Mouse (Mus musculus) embryonic facial prominence, embryonic 15.5 days (tissue): ENCODE measurements around the gene Iqgap2. TPM values are rescaled to one million over a fixed set of nuclear protein-coding genes. Genes with fewer than 3 reads are reported as not detected.

Source experiments
- ATAC-seq: fragments of 200-750 bp; cut with Nextera tagmentation; 2 replicates; pipeline ENCODE4 v1.8.0; 2017; ENCODE audit warnings: low read depth, moderate TSS enrichment; ENCODE audit not compliant: insufficient number of reproducible peaks, low FRiP score, low TSS enrichment
- H3K27ac ChIP-seq: fragments of 300-500 bp; sonication (generic); replicated peaks from 2 replicates; pipeline ENCODE4 v1.5.1; 2015; ENCODE audit warnings: mild to moderate bottlenecking, inconsistent platforms
- H3K27me3 ChIP-seq: fragments of 300-500 bp; sonication (generic); 2 replicates; pipeline ENCODE4 v1.6.1; 2015; ENCODE audit warnings: inconsistent platforms
- H3K36me3 ChIP-seq: fragments of 300-500 bp; sonication (generic); 2 replicates; pipeline ENCODE4 v1.6.1; 2015; ENCODE audit warnings: mild to moderate bottlenecking, inconsistent platforms
- H3K4me1 ChIP-seq: fragments of 300-500 bp; sonication (generic); 2 replicates; pipeline ENCODE4 v1.6.1; 2015; ENCODE audit warnings: inconsistent platforms
- H3K4me2 ChIP-seq: fragments of 300-500 bp; sonication (generic); replicated peaks from 2 replicates; pipeline ENCODE4 v1.6.1; 2015; ENCODE audit warnings: mild to moderate bottlenecking, inconsistent platforms
- H3K4me3 ChIP-seq: fragments of 300-500 bp; sonication (generic); replicated peaks from 2 replicates; pipeline ENCODE4 v1.5.1; 2015; ENCODE audit warnings: mild to moderate bottlenecking, inconsistent platforms
- H3K9ac ChIP-seq: fragments of 300-500 bp; sonication (generic); 2 replicates; pipeline ENCODE4 v1.6.1; 2015; ENCODE audit warnings: inconsistent platforms
- H3K9me3 ChIP-seq: fragments of 300-500 bp; sonication (generic); replicated peaks from 2 replicates; pipeline ENCODE4 v1.6.1; 2016; ENCODE audit warnings: inconsistent platforms
- WGBS: fragments of 180-500 bp; shearing (Covaris S2); methylation state at CpG from one replicate; pipeline ENCODE4 v1.1.7; 2015; 5-methylcytosine and 5-hydroxymethylcytosine counted together
- polyA plus RNA-seq: library from polyadenylated mRNA; unstranded; fragments of >200 nt; fragmentation: Nextera tagmentation; extraction: Ambion mirVana; gene quantifications from 2 replicates; pipeline ENCODE4 v1.2.1, GENCODE M21; 2015

Iqgap2 gene
- polyA plus RNA-seq, 1 experiment from 2014 or later = 20.4 TPM

GRCm38 (mm10) chr13:95596689-95597088 lies 295.0 kb downstream of the Iqgap2 start:
- Histone ChIP-seq H3K4me3 (no peak overlapping the region), H3K9me3 (no peaks in the 10 kb centered on the region), H3K27ac (no peak overlapping the region), H3K4me1 (no peaks in the 10 kb centered on the region), H3K4me2 (no peak overlapping the region), H3K9ac (no peak overlapping the region), H3K27me3 (no peaks in the 10 kb centered on the region), H3K36me3 (peaks cover 12% of the 10 kb centered on the region; the same call in 1 of the 2 replicates)
- WGBS = 84% methylated on average over 7 of the region's 7 CpGs
- no peak for ATAC-seq

GRCm38 (mm10) chr13:95595921-95596320 lies 295.8 kb downstream of the Iqgap2 start:
- Histone ChIP-seq H3K4me1 (no peaks in the 10 kb centered on the region), H3K27ac (no peak overlapping the region), H3K36me3 (peaks cover 4% of the 10 kb centered on the region; the same call in 1 of the 2 replicates), H3K9me3 (no peaks in the 10 kb centered on the region), H3K4me2 (no peak overlapping the region), H3K27me3 (no peaks in the 10 kb centered on the region), H3K9ac (no peak overlapping the region), H3K4me3 (no peak overlapping the region)
- 34% methylated on average over 5 of the region's 5 CpGs for WGBS
- no peak for ATAC-seq

DNA sequence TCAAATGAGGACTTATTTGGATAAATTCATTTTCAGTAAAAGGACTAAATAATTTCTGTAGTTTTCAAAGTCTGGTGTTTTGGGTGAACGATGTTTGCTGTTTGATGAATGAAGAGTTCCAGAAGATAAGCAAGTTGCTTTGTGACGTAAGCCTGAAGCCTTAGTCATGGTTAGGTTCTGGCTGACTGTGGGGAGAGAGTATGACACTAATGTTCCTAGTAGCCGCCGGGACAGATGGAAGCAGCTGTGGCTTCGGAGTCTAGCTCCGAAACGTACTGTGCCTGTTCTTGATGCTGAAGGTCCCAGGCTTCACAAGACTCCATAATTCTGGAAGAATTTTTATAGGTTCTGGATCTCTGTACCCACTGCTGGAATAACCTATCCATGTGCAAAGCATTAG lies 296.3 kb downstream of the Iqgap2 start:
- Histone ChIP-seq H3K4me3 (no peak overlapping the region), H3K4me1 (no peaks in the 10 kb centered on the region), H3K9me3 (no peaks in the 10 kb centered on the region), H3K9ac (no peak overlapping the region), H3K27me3 (no peaks in the 10 kb centered on the region), H3K4me2 (no peak overlapping the region), H3K27ac (no peak overlapping the region), H3K36me3 (no peaks in the 10 kb centered on the region)
- ATAC-seq = no peak
- WGBS = 58% methylated on average over 7 of the region's 7 CpGs

DNA sequence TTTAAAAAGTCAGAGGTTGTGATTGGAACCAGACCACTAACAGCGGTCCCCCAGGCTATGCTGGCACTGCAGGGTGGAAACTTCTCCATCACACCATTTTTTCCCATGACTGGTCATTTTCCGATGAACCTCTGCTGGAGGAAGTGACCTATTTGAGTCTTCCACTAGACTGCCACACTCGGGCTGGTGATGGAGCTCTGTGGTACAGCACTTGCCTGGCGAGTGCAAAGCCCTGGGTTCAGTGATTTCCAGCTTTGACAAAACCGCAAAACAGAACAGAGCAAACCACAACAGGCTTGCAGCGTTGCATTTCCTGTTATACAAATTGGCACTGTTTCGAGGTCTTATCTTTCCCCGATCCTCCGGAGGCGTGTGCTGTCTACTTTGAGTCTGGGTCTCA lies 298.9 kb downstream of the Iqgap2 start:
- WGBS = 35% methylated on average over 10 of the region's 10 CpGs
- Histone ChIP-seq H3K27ac (no peak overlapping the region), H3K4me1 (no peaks in the 10 kb centered on the region), H3K36me3 (no peaks in the 10 kb centered on the region), H3K4me3 (no peak overlapping the region), H3K9ac (no peak overlapping the region), H3K27me3 (no peaks in the 10 kb centered on the region), H3K4me2 (no peak overlapping the region), H3K9me3 (no peaks in the 10 kb centered on the region)
- peak; percentile 32; the same call in 1 of the 2 replicates for ATAC-seq

DNA sequence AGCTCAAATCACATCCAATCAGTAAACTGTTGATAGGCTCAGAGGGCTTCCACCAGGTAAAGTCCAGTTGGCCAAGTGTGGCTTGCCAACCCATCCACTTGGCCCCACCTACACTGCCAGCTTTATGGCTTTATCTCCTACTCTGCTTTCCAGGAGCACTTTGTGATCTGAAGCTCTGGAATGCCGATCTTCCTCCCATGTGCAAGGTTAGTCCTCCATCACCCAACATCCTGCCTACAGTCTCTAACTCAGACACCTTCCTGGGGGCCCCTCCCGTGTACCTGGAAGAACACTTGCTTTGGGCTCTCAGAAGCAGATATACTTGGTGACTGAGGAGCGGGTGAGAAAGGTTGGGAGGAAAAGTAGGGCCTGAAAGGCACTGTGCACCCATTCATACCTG lies 300.1 kb downstream of the Iqgap2 start:
- Histone ChIP-seq H3K4me1 (no peaks in the 10 kb centered on the region), H3K27ac (no peak overlapping the region), H3K9me3 (no peaks in the 10 kb centered on the region), H3K9ac (no peak overlapping the region), H3K4me3 (no peak overlapping the region), H3K27me3 (no peaks in the 10 kb centered on the region), H3K4me2 (no peak overlapping the region), H3K36me3 (no peaks in the 10 kb centered on the region)
- ATAC-seq = no peak
- WGBS = 88% methylated on average over 3 of the region's 3 CpGs

- Histone ChIP-seq H3K9ac (no peak overlapping the region), H3K4me2 (no peak overlapping the region), H3K4me1 (no peaks in the 10 kb centered on the region), H3K27me3 (no peaks in the 10 kb centered on the region), H3K36me3 (no peaks in the 10 kb centered on the region), H3K4me3 (no peak overlapping the region), H3K9me3 (no peaks in the 10 kb centered on the region), H3K27ac (no peak overlapping the region)
- 82% methylated on average over 4 of the region's 4 CpGs for WGBS
- ATAC-seq = no peak
Measured at GRCm38 (mm10) chr13:95587628-95588027, 304.1 kb downstream of the Iqgap2 start.

DNA sequence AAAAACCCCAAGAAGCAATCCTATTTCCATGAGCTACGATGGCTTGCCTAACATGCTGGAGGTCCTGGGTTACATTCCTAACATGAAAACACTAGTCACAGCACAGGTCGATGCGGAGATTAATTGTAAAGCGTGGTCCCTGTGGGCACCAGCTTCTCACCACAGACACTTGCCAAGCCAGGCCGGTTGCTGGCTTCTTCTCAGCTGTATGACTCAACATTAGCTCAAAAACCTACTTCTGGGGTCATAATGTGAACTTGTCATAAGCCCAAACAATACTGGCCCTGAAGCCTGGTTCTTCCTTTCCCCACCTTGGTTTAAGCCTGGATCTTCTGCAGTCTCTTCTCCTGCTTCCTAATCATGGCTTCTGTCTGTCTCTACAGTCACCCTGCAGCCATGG lies 306.8 kb downstream of the Iqgap2 start:
- Histone ChIP-seq H3K27me3 (no peaks in the 10 kb centered on the region), H3K4me2 (no peak overlapping the region), H3K9me3 (no peaks in the 10 kb centered on the region), H3K4me1 (no peaks in the 10 kb centered on the region), H3K4me3 (no peak overlapping the region), H3K9ac (no peak overlapping the region), H3K27ac (no peak overlapping the region), H3K36me3 (no peaks in the 10 kb centered on the region)
- no peak for ATAC-seq
- 69% methylated on average over 5 of the region's 5 CpGs for WGBS

GRCm38 (mm10) chr13:95583237-95584189 lies 308.2 kb downstream of the Iqgap2 start:
- Histone ChIP-seq H3K36me3 (no peaks in the 10 kb centered on the region), H3K9me3 (no peaks in the 10 kb centered on the region), H3K9ac (no peak overlapping the region), H3K4me2 (no peak overlapping the region), H3K4me1 (no peaks in the 10 kb centered on the region), H3K27me3 (no peaks in the 10 kb centered on the region), H3K27ac (no peak overlapping the region), H3K4me3 (no peak overlapping the region)
- WGBS = 69% methylated on average over 19 of the region's 19 CpGs
- ATAC-seq = no peak

- Histone ChIP-seq H3K4me3 (no peak overlapping the region), H3K27ac (no peak overlapping the region), H3K4me1 (no peaks in the 10 kb centered on the region), H3K4me2 (no peak overlapping the region), H3K27me3 (no peaks in the 10 kb centered on the region), H3K36me3 (no peaks in the 10 kb centered on the region), H3K9ac (no peak overlapping the region), H3K9me3 (no peaks in the 10 kb centered on the region)
- 29% methylated on average over 1 of the region's 1 CpGs for WGBS
- ATAC-seq = no peak
Measured at GRCm38 (mm10) chr13:95581850-95582249, 309.9 kb downstream of the Iqgap2 start.

DNA sequence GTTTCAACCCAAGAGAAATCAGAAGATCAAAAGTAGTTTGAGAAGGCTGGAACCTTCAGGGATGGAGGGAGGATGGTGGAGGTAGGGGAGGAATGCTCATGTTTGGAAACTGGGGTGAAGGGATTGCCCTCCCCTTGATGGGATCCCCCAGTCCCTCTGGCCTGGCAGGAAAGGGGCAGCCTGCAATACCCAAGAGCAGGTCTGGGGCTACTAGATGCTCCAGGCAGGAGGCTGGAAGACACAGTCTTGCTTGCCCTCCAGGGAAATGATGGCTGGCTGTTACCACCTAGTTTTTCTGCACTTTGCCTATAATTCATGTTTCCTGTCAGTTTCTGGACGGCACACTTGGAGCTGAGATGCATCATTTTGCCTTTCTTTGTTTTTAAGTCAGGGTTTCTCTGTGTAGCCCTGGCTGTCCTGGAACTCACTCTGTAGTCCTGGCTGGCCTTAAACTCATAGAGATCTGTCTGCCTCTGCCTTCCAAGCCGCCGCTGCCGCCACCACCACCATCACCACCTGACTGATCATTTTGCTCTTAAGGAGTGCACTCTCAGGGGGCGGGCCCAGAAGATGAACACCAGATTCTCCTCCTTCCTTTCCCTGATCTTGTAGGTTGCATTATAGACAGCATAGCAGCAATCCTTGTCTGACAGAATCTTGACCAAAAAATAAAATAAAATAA lies 313.6 kb downstream of the Iqgap2 start:
- H3K9me3 ChIP-seq = no peaks in the 10 kb centered on the region
- no peaks in the 10 kb centered on the region for H3K4me1 ChIP-seq
- no peak for ATAC-seq
- H3K36me3 ChIP-seq = no peaks in the 10 kb centered on the region
- no peaks in the 10 kb centered on the region for H3K27me3 ChIP-seq
- 87% methylated on average over 5 of the region's 5 CpGs for WGBS
- no peak overlapping the region for H3K4me3 ChIP-seq
- H3K4me2 ChIP-seq = no peak overlapping the region
- H3K9ac ChIP-seq = no peak overlapping the region
- H3K27ac ChIP-seq = no peak overlapping the region
